In the genomic region with DNA sequence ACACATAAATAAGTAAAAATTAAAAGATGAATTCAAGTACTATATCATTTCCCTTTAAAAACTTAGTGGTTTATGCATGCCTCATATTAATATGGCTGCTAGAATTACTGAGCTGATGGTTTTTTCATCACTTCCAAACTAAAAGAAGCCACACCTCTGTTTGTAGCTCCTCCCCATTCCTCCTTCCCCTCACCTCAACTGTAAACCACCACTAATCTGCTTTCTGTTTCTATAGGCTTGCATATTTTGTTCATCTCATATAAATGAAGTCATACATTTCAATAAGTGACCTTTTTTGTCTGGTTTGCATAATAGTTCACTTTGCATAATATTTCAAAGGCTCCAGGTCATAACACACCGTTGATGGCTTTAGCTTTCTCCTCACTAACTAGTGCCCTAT, we compare ENCODE assay signal across 28 mouse cellular contexts. TPM values are rescaled to one million over a fixed set of nuclear protein-coding genes. Genes with fewer than 3 reads are reported as not detected.
DNase-seq lines count a peak whose midpoint lies in the region; ATAC-seq lines count a peak whose summit lies in the region.
"Had no signal": no experiment of that assay in that cellular context is flagged by ENCODE, and none has a peak within 500 bp of the region (broad histone marks: within the 10 kb centered on the region; RNA-seq: fewer than 3 reads in every experiment).

No protein-coding gene starts in this region.

- H3K9ac ChIP-seq in forebrain, embryonic 15.5 days (replicated peaks): no peak overlapping the region
- H3K9ac ChIP-seq: embryonic facial prominence, embryonic 12.5 days; embryonic facial prominence, embryonic 15.5 days; heart, embryonic 13.5 days; hindbrain, embryonic 14.5 days had no signal

- WGBS in forebrain, embryonic 15.5 days: 66% methylated on average over 1 of the region's 1 CpGs

- no peak overlapping the region for H3K4me2 ChIP-seq in forebrain, embryonic 15.5 days (replicated peaks)
- H3K4me2 ChIP-seq: embryonic facial prominence, embryonic 12.5 days; embryonic facial prominence, embryonic 15.5 days; heart, embryonic 13.5 days; hindbrain, embryonic 14.5 days had no signal

- H3K4me1 ChIP-seq in forebrain, embryonic 15.5 days: peaks cover 29% of the 10 kb centered on the region

- H3K9me3 ChIP-seq in forebrain, embryonic 15.5 days: no peaks in the 10 kb centered on the region
- H3K9me3 ChIP-seq: embryonic facial prominence, embryonic 12.5 days; embryonic facial prominence, embryonic 15.5 days; heart, embryonic 10.5 days; heart, embryonic 13.5 days had no signal

- H3K36me3 ChIP-seq in forebrain, embryonic 15.5 days: no peaks in the 10 kb centered on the region
- H3K36me3 ChIP-seq: embryonic facial prominence, embryonic 12.5 days; embryonic facial prominence, embryonic 15.5 days; G1E; heart, embryonic 10.5 days; heart, embryonic 13.5 days had no signal

- ATAC-seq in CD4-positive, CD25-positive, alpha-beta regulatory T cell, adult 4 months: peak; percentile 77
- ATAC-seq in granulocyte monocyte progenitor cell, adult 5-6 weeks (replicated peaks; ENCODE audit: poor library complexity, severe bottlenecking): peak; percentile 54
- ATAC-seq in megakaryocyte progenitor cell, adult 5-6 weeks (replicated peaks; ENCODE audit: poor library complexity): peak; percentile 53
- ATAC-seq in forebrain, embryonic 15.5 days (replicated peaks): no peak
- ATAC-seq: forebrain, embryonic 14.5 days; intestine, embryonic 16.5 days; Patski had no signal

- H3K27me3 ChIP-seq in forebrain, embryonic 15.5 days: no peaks in the 10 kb centered on the region
- H3K27me3 ChIP-seq: CH12.LX; embryonic facial prominence, embryonic 12.5 days; embryonic facial prominence, embryonic 15.5 days; heart, embryonic 13.5 days; Patski had no signal

- no peak overlapping the region for H3K4me3 ChIP-seq in forebrain, embryonic 15.5 days
- H3K4me3 ChIP-seq: embryonic facial prominence, embryonic 12.5 days; embryonic facial prominence, embryonic 15.5 days; heart, adult 2 months; heart, embryonic 10.5 days; heart, embryonic 13.5 days had no signal

- peak; percentile 42 for DNase-seq in CD4-positive helper T cell, adult 2 months (ENCODE audit: low read depth, low spot score)
- no peak for DNase-seq in layer of hippocampus, adult 11-12 months (ENCODE audit: low spot score)
- DNase-seq in right cerebral cortex, postnatal 10 days (ENCODE audit: low spot score in 2 of 2): no peak
- DNase-seq in cerebellum, adult 8-10 months: no peak
- DNase-seq: adrenal gland, adult 2 months; adrenal gland, postnatal 14 days; cerebellum, adult 11 months; cerebellum, adult 2 months; cerebellum, postnatal 10 days; cerebellum, postnatal 36 days; gastrocnemius, postnatal 25 days; heart, adult 2 months; heart, postnatal 14 days; heart, postnatal 4 days had no signal

- no peak overlapping the region for H3K27ac ChIP-seq in forebrain, embryonic 15.5 days (replicated peaks)
- H3K27ac ChIP-seq: embryonic facial prominence, embryonic 12.5 days; embryonic facial prominence, embryonic 15.5 days; heart, adult 2 months; heart, embryonic 10.5 days; heart, embryonic 13.5 days; hindbrain, embryonic 14.5 days had no signal

RNA-seq across cellular contexts. Expression of a gene that starts 57.5 kb away (rescaled TPM):
- polyA plus RNA-seq in CD4-positive, CD25-positive, alpha-beta regulatory T cell, adult 4 months (2017; shearing (Covaris generic)): 100 to 1,000 TPM; 228 to 281 TPM
- total RNA-seq in granulocyte monocyte progenitor cell, adult 5-6 weeks (2014; fragmentation: Nextera tagmentation): 41.1 and 65.7 TPM in 2 replicates
- 27.8 and 33.5 TPM in 2 replicates for total RNA-seq in granulocyte monocyte progenitor cell, adult 5-6 weeks (2017)
- 37.6 and 50.4 TPM in 2 replicates for total RNA-seq in megakaryocyte progenitor cell, adult 5-6 weeks (2015)
- total RNA-seq in megakaryocyte progenitor cell, adult 5-6 weeks (2017): 24.0 and 28.9 TPM in 2 replicates
- polyA plus RNA-seq in forebrain, embryonic 15.5 days (2015; fragmentation: Nextera tagmentation; extraction: Ambion mirVana): 24.5 and 26.8 TPM in 2 replicates
- polyA plus RNA-seq: G1E had no signal
